Mouse (Mus musculus) retina, postnatal 1 day (tissue): ENCODE measurements at regions not wholly inside any gene's neighbourhood (a gene's known extent, or its start where the extent isn't known, plus 50 kb on each side); places are given as distances from the start of the nearest gene placed in this dataset.

Experiments
- DNase-seq: peaks from one replicate; pipeline ENCODE4 v3.0.0-alpha.2; 2012

GRCm38 (mm10) chr17:85932360-85933132, 212.4 kb downstream of the Srbd1 start:
- DNase-seq = no peak

- no peak for DNase-seq
Observed at GRCm38 (mm10) chr17:85931955-85932354, 213.0 kb downstream of the Srbd1 start.

- DNase-seq = no peak
Observed at GRCm38 (mm10) chr17:85930789-85931188, 214.2 kb downstream of the Srbd1 start.

- no peak for DNase-seq
Observed at GRCm38 (mm10) chr17:85930331-85930730, 214.6 kb downstream of the Srbd1 start.

GRCm38 (mm10) chr17:85929699-85930286, 215.2 kb downstream of the Srbd1 start:
- DNase-seq = no peak

- no peak for DNase-seq
Observed at GRCm38 (mm10) chr17:85928543-85928942, 216.4 kb downstream of the Srbd1 start.

- DNase-seq = no peak
Observed at GRCm38 (mm10) chr17:85927261-85927660, 217.7 kb downstream of the Srbd1 start.

- DNase-seq = no peak
Observed at GRCm38 (mm10) chr17:85926044-85926443, 218.9 kb downstream of the Srbd1 start.

GRCm38 (mm10) chr17:85921219-85921673, 223.7 kb downstream of the Srbd1 start:
- DNase-seq = no peak

- no peak for DNase-seq
Observed at GRCm38 (mm10) chr17:85919868-85920267, 225.1 kb downstream of the Srbd1 start.

- no peak for DNase-seq
Observed at GRCm38 (mm10) chr17:85915870-85916269, 227.8 kb upstream of the Six2 start.

GRCm38 (mm10) chr17:85914062-85914461, 226.0 kb upstream of the Six2 start:
- no peak for DNase-seq

- no peak for DNase-seq
Observed at GRCm38 (mm10) chr17:85908709-85909108, 220.6 kb upstream of the Six2 start.

GRCm38 (mm10) chr17:85906597-85907187, 218.6 kb upstream of the Six2 start:
- DNase-seq = no peak

- peak; percentile 18 for DNase-seq
Observed at GRCm38 (mm10) chr17:85902575-85902974, 214.5 kb upstream of the Six2 start.

- DNase-seq = no peak
Observed at GRCm38 (mm10) chr17:85899096-85899495, 211.0 kb upstream of the Six2 start.

GRCm38 (mm10) chr17:85895978-85896377, 207.9 kb upstream of the Six2 start:
- no peak for DNase-seq

GRCm38 (mm10) chr17:85891243-85891642, 203.2 kb upstream of the Six2 start:
- DNase-seq = no peak

- no peak for DNase-seq
Observed at GRCm38 (mm10) chr17:85889746-85890532, 201.9 kb upstream of the Six2 start.

GRCm38 (mm10) chr17:85888568-85889398, 200.7 kb upstream of the Six2 start:
- DNase-seq = no peak

- no peak for DNase-seq
Observed at GRCm38 (mm10) chr17:85886675-85887074, 198.6 kb upstream of the Six2 start.

- DNase-seq = no peak
Observed at GRCm38 (mm10) chr17:85886237-85886636, 198.2 kb upstream of the Six2 start.
